Mouse (Mus musculus) heart, adult 2 months (tissue): ENCODE data around the gene Mybpc3.

Source experiments
- CTCF ChIP-seq: fragments of 200-600 bp; IDR thresholded peaks from 2 replicates; pipeline ENCODE4 v1.8.1; 2022; ENCODE audit warnings: antibody characterized with exemption, mild to moderate bottlenecking, moderate library complexity
- EP300 ChIP-seq: fragments of 200-500 bp; IDR thresholded peaks from 2 replicates; pipeline ENCODE4 v1.6.1; 2011; ENCODE audit warnings: low read depth, low read length, control low read depth; ENCODE audit not compliant: insufficient read depth
- POLR2A ChIP-seq: fragments of 200-500 bp; IDR thresholded peaks from 2 replicates; pipeline ENCODE4 v1.6.1; 2011; ENCODE audit warnings: mild to moderate bottlenecking, low read depth, low read length, control low read depth; ENCODE audit not compliant: insufficient read depth

- TF ChIP-seq POLR2A (no peak), EP300 (0 out of 2 replicates have a peak, but pooled peaks have one; percentile 4), CTCF (no peak)
Measured at GRCm38 (mm10) chr2:91121497-91121896, 3.6 kb downstream of the Mybpc3 start.
